Mouse (Mus musculus) heart, adult 2 months (tissue): ENCODE data around the gene D430042O09Rik.

ENCODE experiments used
- CTCF ChIP-seq: fragments of 200-600 bp; IDR thresholded peaks from 2 replicates; pipeline ENCODE4 v1.8.1; 2022; ENCODE audit warnings: antibody characterized with exemption, mild to moderate bottlenecking, moderate library complexity
- POLR2A ChIP-seq: fragments of 200-500 bp; IDR thresholded peaks from 2 replicates; pipeline ENCODE4 v1.6.1; 2011; ENCODE audit warnings: mild to moderate bottlenecking, low read depth, low read length, control low read depth; ENCODE audit not compliant: insufficient read depth

GRCm38 (mm10) chr7:125872874-125873273 is 165.2 kb downstream of the D430042O09Rik start:
- TF ChIP-seq CTCF (no peak), POLR2A (no peak)
